Comparison of ENCODE assay signal across 27 mouse cellular contexts in the genomic region with DNA sequence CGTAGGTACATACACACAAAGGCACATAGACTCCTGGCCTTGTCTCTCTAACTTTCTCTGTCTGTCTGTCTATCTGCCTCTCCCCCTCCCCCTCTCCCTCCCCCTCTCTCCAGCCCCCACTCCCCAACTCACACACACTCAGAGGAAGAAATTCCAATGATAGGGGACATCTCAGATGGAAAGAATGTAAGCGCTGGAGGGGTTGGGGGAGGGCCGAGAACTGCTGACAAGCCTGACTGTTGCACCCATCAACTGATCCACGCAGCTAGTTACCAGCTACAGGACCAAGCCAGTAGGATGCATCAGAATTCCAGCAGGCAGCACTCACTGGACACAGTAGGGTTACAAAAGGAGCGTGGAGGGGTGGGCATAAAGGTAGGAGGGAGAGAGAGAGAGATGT. TPM values are rescaled to one million over a fixed set of nuclear protein-coding genes. Genes with fewer than 3 reads are reported as not detected.
DNase-seq lines count a peak whose midpoint lies in the region; ATAC-seq and TF ChIP-seq lines count a peak whose summit lies in the region.
"Had no signal": no experiment of that assay in that cellular context is flagged by ENCODE, and none has a peak within 500 bp of the region (broad histone marks: within the 10 kb centered on the region; RNA-seq: fewer than 3 reads in every experiment).

No protein-coding gene starts in this region.

- no peak overlapping the region for H3K4me3 ChIP-seq in heart, embryonic 14.5 days (ENCODE audit: control insufficient read depth in 1 of 2, insufficient read depth in 1 of 2, low read depth in 1 of 2, low read length in 2 of 2)
- no peak overlapping the region for H3K4me3 ChIP-seq in ES-Bruce4 (ENCODE audit: low read depth, low read length)
- H3K4me3 ChIP-seq in embryonic facial prominence, embryonic 10.5 days, result no peak overlapping the region
- no peak overlapping the region for H3K4me3 ChIP-seq in forebrain, embryonic 10.5 days
- H3K4me3 ChIP-seq: gastrocnemius, adult 2 months; hindbrain, embryonic 12.5 days; layer of hippocampus, adult 2 months; left cerebral cortex, adult 2 months; limb, embryonic 12.5 days; megakaryocyte, embryonic 14.5 days; midbrain, embryonic 12.5 days; neural tube, embryonic 13.5 days had no signal

- no peak overlapping the region for H3K9ac ChIP-seq in heart, embryonic 14.5 days (ENCODE audit: low read length)
- H3K9ac ChIP-seq in ES-Bruce4 (ENCODE audit: low read depth, poor library complexity, severe bottlenecking), result no peak overlapping the region
- H3K9ac ChIP-seq: hindbrain, embryonic 12.5 days; limb, embryonic 12.5 days; midbrain, embryonic 12.5 days; neural tube, embryonic 13.5 days had no signal

- TF ChIP-seq EP300 in ES-Bruce4 (IDR thresholded peaks at IDR 0.05; ENCODE audit: insufficient read depth, low read depth, low read length), result 0 out of 2 replicates have a peak, but pooled peaks have one; percentile 18

- H3K4me1 ChIP-seq in heart, embryonic 14.5 days (ENCODE audit: control insufficient read depth in 2 of 2, insufficient read depth in 2 of 2, low read length in 2 of 2), result peaks cover 10 to 23% of the 10 kb centered on the region in 2 experiments
- peaks cover 6% of the 10 kb centered on the region for H3K4me1 ChIP-seq in ES-Bruce4 (ENCODE audit: control insufficient read depth, insufficient read depth, low read length)
- peaks cover 6% of the 10 kb centered on the region; the same call in 1 of the 2 replicates for H3K4me1 ChIP-seq in embryonic facial prominence, embryonic 10.5 days
- H3K4me1 ChIP-seq in forebrain, embryonic 10.5 days, result peaks cover 6% of the 10 kb centered on the region
- H3K4me1 ChIP-seq: hindbrain, embryonic 12.5 days; limb, embryonic 12.5 days; midbrain, embryonic 12.5 days; neural tube, embryonic 13.5 days had no signal

- no peak overlapping the region for H3K4me2 ChIP-seq in heart, embryonic 14.5 days (ENCODE audit: low read length)
- H3K4me2 ChIP-seq: hindbrain, embryonic 12.5 days; limb, embryonic 12.5 days; midbrain, embryonic 12.5 days; neural tube, embryonic 13.5 days had no signal

- ATAC-seq in heart, embryonic 14.5 days (ENCODE audit: insufficient number of reproducible peaks, insufficient read depth, low FRiP score, low read depth), result peak; percentile 59; the same call in 1 of the 2 replicates
- ATAC-seq: forebrain, embryonic 16.5 days; hindbrain, postnatal 0 days; intestine, postnatal 0 days had no signal

- peak overlapping the region; percentile 56 to 65 for H3K27ac ChIP-seq in heart, embryonic 14.5 days (replicated peaks in 1 of 2; ENCODE audit: control insufficient read depth in 1 of 2, insufficient read depth in 1 of 2, low read depth in 2 of 2, low read length in 2 of 2)
- H3K27ac ChIP-seq in ES-Bruce4 (ENCODE audit: insufficient read depth, low read length), result no peak overlapping the region
- no peak overlapping the region for H3K27ac ChIP-seq in embryonic facial prominence, embryonic 10.5 days (replicated peaks)
- no peak overlapping the region for H3K27ac ChIP-seq in forebrain, embryonic 10.5 days
- H3K27ac ChIP-seq: gastrocnemius, adult 2 months; hindbrain, embryonic 12.5 days; hindbrain, postnatal 0 days; layer of hippocampus, adult 2 months; left cerebral cortex, adult 2 months; limb, embryonic 12.5 days; midbrain, embryonic 12.5 days; neural tube, embryonic 13.5 days; stomach, postnatal 0 days had no signal

- H3K36me3 ChIP-seq in heart, embryonic 14.5 days (ENCODE audit: control insufficient read depth, insufficient read depth, low read length), result no peaks in the 10 kb centered on the region
- H3K36me3 ChIP-seq in ES-Bruce4 (ENCODE audit: control insufficient read depth, insufficient read depth, low read length, poor library complexity, severe bottlenecking), result no peaks in the 10 kb centered on the region
- no peaks in the 10 kb centered on the region for H3K36me3 ChIP-seq in embryonic facial prominence, embryonic 10.5 days (replicated peaks)
- no peaks in the 10 kb centered on the region for H3K36me3 ChIP-seq in forebrain, embryonic 10.5 days (replicated peaks)
- H3K36me3 ChIP-seq: hindbrain, embryonic 12.5 days; limb, embryonic 12.5 days; midbrain, embryonic 12.5 days; neural tube, embryonic 13.5 days had no signal

- intact Hi-C loops in heart, postnatal 10 days (cut with DNase I), result no loop called here
- intact Hi-C loops in heart, postnatal 36 days (cut with DNase I), result no loop called here

- DNase-seq in heart, adult 11 months, result peak; percentile 61
- DNase-seq in heart, postnatal 10 days, result no peak
- DNase-seq in heart, postnatal 36 days, result no peak
- peak; percentile 18 for DNase-seq in embryonic facial prominence, embryonic 10.5 days (ENCODE audit: low spot score)
- no peak for DNase-seq in kidney, postnatal 25 days
- DNase-seq in forebrain, embryonic 10.5 days (ENCODE audit: extremely low spot score, low spot score), result no peak
- DNase-seq: cerebellum, adult 8-10 months; cerebellum, postnatal 25 days; gastrocnemius, adult 2 months; kidney, postnatal 36 days; lung, postnatal 4 days; right cerebral cortex, postnatal 4 days; thymus, adult 18-20 months; thymus, postnatal 25 days had no signal

- no peaks in the 10 kb centered on the region for H3K27me3 ChIP-seq in heart, embryonic 14.5 days (ENCODE audit: control insufficient read depth, insufficient read depth, low read length)
- H3K27me3 ChIP-seq in ES-Bruce4 (ENCODE audit: control insufficient read depth, insufficient read depth, low read length, poor library complexity, severe bottlenecking), result no peaks in the 10 kb centered on the region
- H3K27me3 ChIP-seq in embryonic facial prominence, embryonic 10.5 days (replicated peaks; ENCODE audit: low read depth, poor library complexity, severe bottlenecking), result no peaks in the 10 kb centered on the region
- no peaks in the 10 kb centered on the region for H3K27me3 ChIP-seq in forebrain, embryonic 10.5 days (ENCODE audit: poor library complexity, severe bottlenecking)
- H3K27me3 ChIP-seq: hindbrain, embryonic 12.5 days; limb, embryonic 12.5 days; midbrain, embryonic 12.5 days; neural tube, embryonic 13.5 days had no signal

- TF ChIP-seq CTCF in ES-Bruce4 (IDR thresholded peaks at IDR 0.05; ENCODE audit: low read depth, low read length), result no peak

- H3K9me3 ChIP-seq in heart, embryonic 14.5 days (ENCODE audit: control insufficient read depth, low read length), result no peaks in the 10 kb centered on the region
- H3K9me3 ChIP-seq in ES-Bruce4 (replicated peaks; ENCODE audit: control insufficient read depth, insufficient read depth, low read length, poor library complexity, severe bottlenecking), result no peaks in the 10 kb centered on the region
- no peaks in the 10 kb centered on the region for H3K9me3 ChIP-seq in embryonic facial prominence, embryonic 10.5 days
- H3K9me3 ChIP-seq in forebrain, embryonic 10.5 days, result no peaks in the 10 kb centered on the region
- H3K9me3 ChIP-seq: hindbrain, embryonic 12.5 days; limb, embryonic 12.5 days; megakaryocyte, embryonic 14.5 days; midbrain, embryonic 12.5 days; neural tube, embryonic 13.5 days had no signal

- WGBS in heart, embryonic 14.5 days, result 21% methylated on average over 5 of the region's 5 CpGs
- 70% methylated on average over 5 of the region's 5 CpGs for WGBS in embryonic facial prominence, embryonic 10.5 days
- 72% methylated on average over 5 of the region's 5 CpGs for WGBS in forebrain, embryonic 10.5 days

- no peak for TF ChIP-seq POLR2A in ES-Bruce4 (IDR thresholded peaks at IDR 0.05; ENCODE audit: insufficient read depth, low read length)

RNA-seq across cellular contexts. Expression of gene Atp13a3, which starts 34.1 kb away (rescaled TPM):
- 10 to 100 TPM; 73.5 to 73.9 TPM for total RNA-seq in heart, postnatal 10 days (2021)
- polyA plus RNA-seq in heart, embryonic 14.5 days (2014; fragmentation: Nextera tagmentation; extraction: Ambion mirVana), result 13.3 TPM in 2 replicates
- total RNA-seq in heart, postnatal 36 days (2021), result 10 to 100 TPM; 53.9 to 56.4 TPM
- polyA plus RNA-seq in ES-Bruce4 (2011; ENCODE audit: insufficient read depth, insufficient read length, low read depth, missing spikeins), result 139 and 151 TPM in 2 replicates
- polyA plus RNA-seq in embryonic facial prominence, embryonic 10.5 days (2016; fragmentation: Nextera tagmentation; extraction: Ambion mirVana), result 10.3 and 11.4 TPM in 2 replicates
- 9.9 and 10.5 TPM in 2 replicates for polyA plus RNA-seq in forebrain, embryonic 10.5 days (2016; fragmentation: Nextera tagmentation; extraction: Ambion mirVana)

Comparison
In these comparisons a context has a peak if more than half of its experiments do, and no peak if none do; other contexts are left out.
1. DNase-seq: peak in heart, adult 11 months (single experiment) and embryonic facial prominence, embryonic 10.5 days (single experiment); none in heart, postnatal 10 days (0 of 2), heart, postnatal 36 days (0 of 2), kidney, postnatal 25 days (0 of 2) and forebrain, embryonic 10.5 days (single experiment).
2. H3K27ac ChIP-seq: peak in heart, embryonic 14.5 days (2 of 2); none in ES-Bruce4 (single experiment), embryonic facial prominence, embryonic 10.5 days (single experiment) and forebrain, embryonic 10.5 days (single experiment).